Mouse (Mus musculus) erythroblast, embryonic 14.5 days (primary cell): ENCODE data around the gene St7l. TPM values are rescaled to one million over a fixed set of nuclear protein-coding genes. Genes with fewer than 3 reads are reported as not detected.

Experiments used
- H3K27me3 ChIP-seq: 2 replicates; pipeline ENCODE4 v1.6.1; 2012; ENCODE audit warnings: inconsistent platforms; ENCODE audit not compliant: control insufficient read depth
- H3K36me3 ChIP-seq: 2 replicates; pipeline ENCODE4 v1.6.1; 2012; ENCODE audit warnings: mild to moderate bottlenecking, inconsistent platforms; ENCODE audit not compliant: control insufficient read depth
- H3K4me1 ChIP-seq: 2 replicates; pipeline ENCODE4 v1.6.1; 2012; ENCODE audit warnings: inconsistent platforms; ENCODE audit not compliant: control insufficient read depth
- H3K4me3 ChIP-seq: replicated peaks from 2 replicates; pipeline ENCODE3; 2012; ENCODE audit warnings: moderate library complexity, mild to moderate bottlenecking, inconsistent platforms
- H3K9me3 ChIP-seq: 2 replicates; pipeline ENCODE4 v1.6.1; 2012; ENCODE audit warnings: low read length, inconsistent platforms, mixed read lengths; ENCODE audit not compliant: control insufficient read depth
- GATA1 ChIP-seq: IDR thresholded peaks from 2 replicates; pipeline ENCODE4 v1.6.1; 2012; ENCODE audit warnings: low read length, inconsistent platforms, mixed read lengths
- TAL1 ChIP-seq: IDR thresholded peaks from 3 replicates; pipeline ENCODE4 v1.6.1; 2012; ENCODE audit warnings: low read length, inconsistent platforms, mixed read lengths
- polyA plus RNA-seq: library from polyadenylated mRNA; stranded (reverse); fragments of >175 nt; gene quantifications from 2 replicates; pipeline ENCODE4 v1.2.3, GENCODE M21; 2012

St7l gene
- polyA plus RNA-seq, 1 experiment, result 0.44 TPM

DNA sequence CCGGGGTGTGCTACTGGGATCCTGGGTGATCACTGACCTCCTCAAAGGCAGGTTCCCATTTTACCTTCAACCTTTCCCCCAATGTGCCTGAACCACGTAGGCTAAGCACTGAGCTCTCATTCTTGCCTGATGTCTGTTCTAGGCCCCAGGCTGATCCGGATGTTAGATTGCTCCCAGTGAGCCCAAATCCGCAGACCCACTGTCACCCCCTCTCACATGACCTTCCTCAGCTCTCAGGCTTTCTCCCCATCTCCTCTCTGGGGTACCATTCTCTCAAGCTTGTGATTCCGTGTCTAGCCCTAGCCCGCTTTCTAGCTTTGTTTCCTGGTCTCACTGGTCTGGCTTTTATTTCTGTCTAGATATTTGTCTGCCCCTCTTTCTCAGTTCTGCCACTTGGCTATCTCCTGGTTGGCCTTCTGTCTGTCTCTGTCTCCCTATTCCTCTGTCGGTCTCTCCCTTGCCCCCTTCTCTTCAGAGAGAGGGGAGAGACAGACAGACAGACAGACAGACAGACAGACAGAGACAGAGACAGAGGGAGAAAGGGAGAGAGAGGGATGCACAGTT lies 102.3 kb downstream of the St7l start:
- Histone ChIP-seq H3K9me3 (no peaks in the 10 kb centered on the region; the same call in 1 of the 2 replicates), H3K4me3 (no peak overlapping the region), H3K36me3 (no peaks in the 10 kb centered on the region), H3K4me1 (peaks cover 8% of the 10 kb centered on the region), H3K27me3 (peaks cover 55% of the 10 kb centered on the region)
- no peak for TF ChIP-seq GATA1
- TF ChIP-seq TAL1, result no peak

DNA sequence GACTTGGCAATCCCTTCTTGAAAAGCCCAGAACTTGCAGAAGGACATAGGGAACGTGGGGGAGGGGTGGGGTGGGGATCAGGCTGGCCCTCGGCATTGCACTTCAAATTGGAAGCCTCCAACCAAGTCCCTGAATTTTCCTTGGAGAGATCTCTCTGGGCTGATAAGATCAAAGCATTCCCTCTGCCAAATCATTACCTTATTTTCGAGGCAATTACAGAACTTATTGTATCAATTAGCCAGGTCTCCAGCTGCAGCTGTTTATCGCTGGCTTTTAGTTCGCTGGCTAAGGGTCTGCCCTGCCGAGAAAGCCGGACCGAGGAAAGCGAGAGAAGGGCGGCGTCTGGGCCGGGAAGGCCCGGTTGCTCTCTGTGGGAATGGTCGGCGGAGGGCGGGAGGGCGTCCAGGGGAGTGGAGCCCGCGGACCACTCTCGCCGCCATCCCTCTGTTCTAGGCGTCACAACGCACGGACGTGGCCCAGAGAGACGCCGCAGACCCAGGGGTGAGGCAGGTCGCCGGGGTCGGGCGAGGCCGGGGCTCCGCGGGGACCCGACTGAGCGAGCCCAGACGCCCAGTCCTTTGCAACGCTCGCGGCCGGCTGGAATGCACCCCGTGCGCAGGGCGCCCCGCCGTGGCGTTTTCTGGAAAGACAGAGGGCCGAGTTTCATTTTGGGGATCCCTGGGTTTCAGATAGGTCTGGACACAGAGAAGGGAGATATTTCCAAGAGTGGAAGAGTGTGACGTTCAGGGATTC lies 103.9 kb downstream of the St7l start:
- H3K9me3 ChIP-seq, result no peaks in the 10 kb centered on the region
- TF ChIP-seq TAL1 (no peak), GATA1 (no peak)
- H3K36me3 ChIP-seq, result no peaks in the 10 kb centered on the region
- H3K27me3 ChIP-seq, result peaks cover 38% of the 10 kb centered on the region
- H3K4me1 ChIP-seq, result peaks cover 6% of the 10 kb centered on the region
- H3K4me3 ChIP-seq, result peak overlapping the region; percentile 53

Other genes with a start within 250 kb of the St7l start
- gene Slc16a1, start 225.3 kb upstream of the St7l start, polyA plus RNA-seq, result 12.8 and 18.6 TPM in 2 replicates
- gene Ppm1j, start 82.9 kb upstream of the St7l start, polyA plus RNA-seq, result not detected in 2 replicates
- not detected in 2 replicates for gene Fam19a3, start 82.2 kb upstream of the St7l start, polyA plus RNA-seq
- 0.24 and 0.47 TPM in 2 replicates for gene Rhoc, start 75.6 kb upstream of the St7l start, polyA plus RNA-seq
- 0.85 and 1.0 TPM in 2 replicates for gene Mov10, start 45.4 kb upstream of the St7l start, polyA plus RNA-seq
- gene Capza1, start 500 bp downstream of the St7l start, polyA plus RNA-seq, result 0.49 and 0.54 TPM in 2 replicates
- gene Wnt2b, start 97.9 kb downstream of the St7l start, polyA plus RNA-seq, result not detected in 2 replicates
- gene Cttnbp2nl, start 189.1 kb downstream of the St7l start, polyA plus RNA-seq, result 0.01 TPM in 1 of 2 replicates, not detected in the other
- not detected in 2 replicates for gene 4930564D02Rik, start 202.8 kb downstream of the St7l start, polyA plus RNA-seq